Mouse (Mus musculus) embryonic fibroblast, embryonic 13.5 days (primary cell): ENCODE measurements at regions not wholly inside any gene's neighbourhood (a gene's known extent, or its start where the extent isn't known, plus 50 kb on each side); places are given as distances from the start of the nearest gene placed in this dataset.

Source experiments
- H3K27ac ChIP-seq: 2 replicates; pipeline ENCODE4 v1.5.1; 2012; ENCODE audit warnings: low read length, control low read depth, inconsistent platforms; ENCODE audit not compliant: insufficient read depth
- H3K4me1 ChIP-seq: 2 replicates; pipeline ENCODE4 v1.6.1; 2011; ENCODE audit warnings: low read length; ENCODE audit not compliant: control insufficient read depth, insufficient read depth
- H3K4me3 ChIP-seq: 2 replicates; pipeline ENCODE4 v1.5.1; 2011; ENCODE audit warnings: mild to moderate bottlenecking, control low read depth, low read length; ENCODE audit not compliant: insufficient read depth
- CTCF ChIP-seq: IDR thresholded peaks from 2 replicates; pipeline ENCODE4 v1.5.1; 2011; ENCODE audit warnings: mild to moderate bottlenecking, control low read depth, low read length, moderate library complexity, borderline replicate concordance; ENCODE audit not compliant: insufficient read depth
- POLR2A ChIP-seq: IDR thresholded peaks from 2 replicates; pipeline ENCODE4 v1.6.1; 2011; ENCODE audit warnings: low read depth, mild to moderate bottlenecking, control low read depth, low read length, moderate library complexity

- TF ChIP-seq POLR2A, result no peak
- TF ChIP-seq CTCF, result no peak
- H3K4me1 ChIP-seq, result no peaks in the 10 kb centered on the region
- H3K27ac ChIP-seq, result no peak overlapping the region
- no peak overlapping the region for H3K4me3 ChIP-seq
Observed at GRCm38 (mm10) chr12:33692870-33693269, 235.4 kb upstream of the Ferd3l start.

- no peak for TF ChIP-seq CTCF
- TF ChIP-seq POLR2A, result no peak
- H3K4me1 ChIP-seq, result no peaks in the 10 kb centered on the region; the same call in 1 of the 2 replicates
- no peak overlapping the region for H3K4me3 ChIP-seq
- H3K27ac ChIP-seq, result no peak overlapping the region
Observed at GRCm38 (mm10) chr12:33714392-33714791, 213.8 kb upstream of the Ferd3l start.

- H3K27ac ChIP-seq, result no peak overlapping the region
- TF ChIP-seq CTCF (no peak), POLR2A (no peak)
- no peak overlapping the region for H3K4me3 ChIP-seq
- no peaks in the 10 kb centered on the region; the same call in 1 of the 2 replicates for H3K4me1 ChIP-seq
Observed at GRCm38 (mm10) chr12:33715997-33716396, 212.2 kb upstream of the Ferd3l start.

GRCm38 (mm10) chr12:33717053-33717452, 211.2 kb upstream of the Ferd3l start:
- no peaks in the 10 kb centered on the region; the same call in 1 of the 2 replicates for H3K4me1 ChIP-seq
- H3K4me3 ChIP-seq, result no peak overlapping the region
- TF ChIP-seq POLR2A (no peak), CTCF (no peak)
- H3K27ac ChIP-seq, result no peak overlapping the region

- Histone ChIP-seq H3K27ac (no peak overlapping the region), H3K4me1 (no peaks in the 10 kb centered on the region; the same call in 1 of the 2 replicates), H3K4me3 (no peak overlapping the region)
- no peak for TF ChIP-seq CTCF
- no peak for TF ChIP-seq POLR2A
Observed at GRCm38 (mm10) chr12:33717601-33718260, 210.5 kb upstream of the Ferd3l start.

GRCm38 (mm10) chr12:33719063-33719462, 209.2 kb upstream of the Ferd3l start:
- TF ChIP-seq POLR2A (no peak), CTCF (no peak)
- Histone ChIP-seq H3K27ac (no peak overlapping the region), H3K4me1 (no peaks in the 10 kb centered on the region; the same call in 1 of the 2 replicates), H3K4me3 (no peak overlapping the region)

- no peaks in the 10 kb centered on the region for H3K4me1 ChIP-seq
- H3K4me3 ChIP-seq, result no peak overlapping the region
- no peak overlapping the region for H3K27ac ChIP-seq
- no peak for TF ChIP-seq POLR2A
- no peak for TF ChIP-seq CTCF
Observed at GRCm38 (mm10) chr12:33731937-33732336, 196.3 kb upstream of the Ferd3l start.

GRCm38 (mm10) chr12:33775563-33776468, 152.4 kb upstream of the Ferd3l start:
- Histone ChIP-seq H3K27ac (no peak overlapping the region), H3K4me1 (no peaks in the 10 kb centered on the region), H3K4me3 (no peak overlapping the region)
- no peak for TF ChIP-seq CTCF
- no peak for TF ChIP-seq POLR2A

GRCm38 (mm10) chr12:33778477-33778876, 149.7 kb upstream of the Ferd3l start:
- H3K27ac ChIP-seq, result no peak overlapping the region
- TF ChIP-seq POLR2A (no peak), CTCF (no peak)
- H3K4me3 ChIP-seq, result no peak overlapping the region

GRCm38 (mm10) chr12:33779898-33780297, 148.3 kb upstream of the Ferd3l start:
- H3K27ac ChIP-seq, result no peak overlapping the region

More at GRCm38 (mm10) chr12:33778477-33778876, 149.7 kb upstream of the Ferd3l start:
- H3K4me1 ChIP-seq, result no peaks in the 10 kb centered on the region

More at GRCm38 (mm10) chr12:33779898-33780297, 148.3 kb upstream of the Ferd3l start:
- no peak overlapping the region for H3K4me3 ChIP-seq
- TF ChIP-seq POLR2A, result no peak
- no peak for TF ChIP-seq CTCF
- H3K4me1 ChIP-seq, result no peaks in the 10 kb centered on the region
